Mouse (Mus musculus): ENCODE data around the gene Gimap1. TPM values are rescaled to one million over a fixed set of nuclear protein-coding genes. Genes with fewer than 3 reads are reported as not detected.

Gene Gimap1
- total RNA-seq, 2 experiments from 2014 or later: 3.1 to 3.4 TPM

- intact Hi-C loops (cut with DNase I): no loop called here
These were observed 1.8 kb upstream of the Gimap1 start for GRCm38 (mm10) chr6:48737053-48737452.

GRCm38 (mm10) chr6:48737688-48738087 is 1.2 kb upstream of the Gimap1 start:
- intact Hi-C loops (cut with DNase I): no loop called here
- no peak for DNase-seq (ENCODE audit: extremely low spot score in 1 of 2, low spot score in 2 of 2)

More at GRCm38 (mm10) chr6:48737053-48737452, 1.8 kb upstream of the Gimap1 start:
- no peak for DNase-seq (ENCODE audit: extremely low spot score in 1 of 2, low spot score in 2 of 2)

- no peak for DNase-seq (ENCODE audit: extremely low spot score in 1 of 2, low spot score in 2 of 2)
- intact Hi-C loops (cut with DNase I): loop anchor here (10.0 kb wide), 1 partner anchor 215 kb away; no protein-coding TSS in a partner anchor
These were observed 864 bp downstream of the Gimap1 start for GRCm38 (mm10) chr6:48739780-48740055.

GRCm38 (mm10) chr6:48740501-48741169 is 1.8 kb downstream of the Gimap1 start:
- intact Hi-C loops (cut with DNase I): loop anchor here (10.0 kb wide), 1 partner anchor 214 kb away; no protein-coding TSS in a partner anchor
- no peak for DNase-seq (ENCODE audit: extremely low spot score in 1 of 2, low spot score in 2 of 2)

DNA sequence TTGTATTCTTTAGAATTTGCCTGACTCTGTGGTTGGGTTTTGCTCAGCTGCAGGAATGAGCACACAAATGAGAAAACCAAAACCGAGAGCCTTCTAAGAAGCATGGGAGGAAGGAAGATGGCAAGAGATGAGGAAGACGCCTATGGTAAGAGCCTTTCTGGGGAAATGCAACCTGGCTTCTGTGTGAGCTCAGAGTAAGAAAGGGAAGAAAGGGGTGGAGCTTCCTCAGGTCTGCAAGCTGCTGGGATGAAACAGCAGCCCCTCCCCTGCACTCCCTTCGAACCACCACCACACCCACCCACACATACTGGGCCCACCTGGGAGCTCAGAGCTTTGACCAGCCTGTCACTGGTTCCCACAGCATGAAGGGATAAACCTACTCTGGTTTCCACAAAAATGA is 2.4 kb downstream of the Gimap1 start:
- intact Hi-C loops (cut with DNase I): loop anchor here (10.0 kb wide), 1 partner anchor 214 kb away; no protein-coding TSS in a partner anchor
- no peak for DNase-seq (ENCODE audit: extremely low spot score in 1 of 2, low spot score in 2 of 2)

GRCm38 (mm10) chr6:48741711-48742206 is 2.9 kb downstream of the Gimap1 start:
- no peak for DNase-seq (ENCODE audit: extremely low spot score in 1 of 2, low spot score in 2 of 2)
- intact Hi-C loops (cut with DNase I): loop anchor here (10.0 kb wide), 1 partner anchor 213 kb away; no protein-coding TSS in a partner anchor

- intact Hi-C loops (cut with DNase I): loop anchor here (10.0 kb wide), 1 partner anchor 212 kb away; no protein-coding TSS in a partner anchor
- peak in 1 of 2 experiments; percentile 34 for DNase-seq (ENCODE audit: extremely low spot score in 1 of 2, low spot score in 2 of 2)
These were observed 3.8 kb downstream of the Gimap1 start for GRCm38 (mm10) chr6:48742422-48743351.

GRCm38 (mm10) chr6:48745490-48745889 is 6.6 kb downstream of the Gimap1 start:
- intact Hi-C loops (cut with DNase I): loop anchor here (10.0 kb wide), 1 partner anchor 209 kb away; no protein-coding TSS in a partner anchor

DNA sequence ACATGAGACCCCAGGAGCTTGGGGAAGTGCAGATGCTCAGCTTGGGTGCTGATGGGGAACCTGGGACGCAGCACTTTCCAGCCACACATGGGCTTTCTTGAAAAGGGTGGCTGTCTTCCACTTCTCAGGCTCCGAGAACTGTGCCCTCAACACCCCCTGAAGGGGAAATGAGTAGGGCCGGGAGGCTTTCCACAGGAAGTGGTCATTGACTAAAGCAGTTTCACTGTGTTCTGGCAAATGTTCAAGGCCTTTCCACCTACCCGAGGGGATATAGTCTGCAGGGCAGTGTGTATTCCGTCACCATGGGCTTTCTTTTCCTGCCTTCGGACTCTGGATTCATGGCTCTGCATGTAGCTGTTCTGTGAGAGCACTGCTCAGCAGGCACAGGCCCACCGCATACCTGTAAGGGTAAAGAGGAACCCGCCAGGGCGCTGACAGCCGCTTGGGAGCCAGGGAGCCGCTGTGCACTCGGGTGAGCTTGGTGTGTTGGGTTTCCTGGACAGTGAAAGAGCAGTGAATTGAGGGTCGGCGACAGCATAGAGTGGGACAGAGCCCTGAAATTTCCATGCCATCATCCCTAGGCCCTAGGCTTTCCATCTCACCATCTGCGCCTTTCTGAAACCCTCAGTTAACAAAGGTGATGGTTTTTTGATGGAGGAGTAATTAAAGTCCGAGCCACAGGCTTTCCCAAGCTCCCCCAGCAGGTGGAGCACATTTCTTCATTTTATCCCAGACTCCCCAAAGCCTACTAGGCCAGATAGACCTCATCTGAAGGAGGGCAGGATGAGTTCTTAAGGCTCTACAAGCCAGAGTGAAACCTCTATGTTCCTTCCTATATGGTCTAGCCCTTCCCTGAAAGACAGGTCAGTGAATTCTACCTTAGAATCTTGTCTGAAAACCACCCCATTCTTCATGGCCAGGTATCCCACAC is 7.4 kb downstream of the Gimap1 start, which contains the start of gene Gimap5:
TSS of gene Gimap5 (plus strand) at position 239 of the 931 bp plus-strand sequence.
- intact Hi-C loops (cut with DNase I): loop anchor here (10.0 kb wide), 1 partner anchor 209 kb away; no protein-coding TSS in a partner anchor
- peak in 1 of 2 experiments; percentile 64 for DNase-seq (ENCODE audit: extremely low spot score in 1 of 2, low spot score in 2 of 2)

More at GRCm38 (mm10) chr6:48745490-48745889, 6.6 kb downstream of the Gimap1 start:
- no peak for DNase-seq (ENCODE audit: extremely low spot score in 1 of 2, low spot score in 2 of 2)

- intact Hi-C loops (cut with DNase I): loop anchor here (10.0 kb wide), 1 partner anchor 207 kb away; no protein-coding TSS in a partner anchor
These were observed 8.5 kb downstream of the Gimap1 start for GRCm38 (mm10) chr6:48747091-48747966.

DNA sequence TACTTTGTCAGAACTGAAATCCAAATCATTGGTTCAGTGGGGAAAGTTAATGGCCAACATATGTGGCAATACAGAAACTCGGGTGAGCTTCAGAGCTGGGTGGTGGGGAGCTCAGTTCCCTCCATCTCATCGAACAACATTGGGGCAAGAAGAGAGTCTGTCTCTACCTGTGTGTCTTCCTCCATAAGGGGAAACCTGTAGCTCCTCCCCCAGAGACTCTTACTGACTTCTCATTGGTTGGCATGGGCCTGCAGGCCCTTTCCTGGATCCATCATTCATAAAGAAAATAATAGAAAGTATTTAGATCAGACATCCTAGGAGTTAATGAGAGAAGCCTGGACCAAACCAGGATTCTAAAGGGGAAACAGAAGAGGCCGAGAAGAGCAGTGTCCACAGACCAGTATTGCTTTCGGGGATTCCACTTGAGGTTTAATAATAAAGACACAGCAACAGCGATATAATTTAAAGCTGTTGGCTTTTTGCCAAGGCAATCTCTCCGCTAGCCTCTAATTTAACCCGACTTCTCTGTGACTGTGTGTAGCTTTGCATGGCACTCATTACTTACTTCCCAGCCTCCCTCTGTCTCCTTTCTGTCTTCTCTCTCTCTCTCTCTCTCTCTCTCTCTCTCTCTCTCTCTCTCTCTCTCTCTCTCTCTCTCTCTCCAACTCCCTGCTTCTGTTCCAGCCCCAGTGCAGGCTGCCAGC is 24.9 kb downstream of the Gimap1 start:
- no peak for DNase-seq (ENCODE audit: extremely low spot score in 1 of 2, low spot score in 2 of 2)
- intact Hi-C loops (cut with DNase I): no loop called here

More at GRCm38 (mm10) chr6:48747091-48747966, 8.5 kb downstream of the Gimap1 start:
- DNase-seq (ENCODE audit: extremely low spot score in 1 of 2, low spot score in 2 of 2): no peak

- intact Hi-C loops (cut with DNase I): no loop called here
- no peak for DNase-seq (ENCODE audit: extremely low spot score in 1 of 2, low spot score in 2 of 2)
These were observed 25.6 kb downstream of the Gimap1 start for GRCm38 (mm10) chr6:48764496-48764895.

DNA sequence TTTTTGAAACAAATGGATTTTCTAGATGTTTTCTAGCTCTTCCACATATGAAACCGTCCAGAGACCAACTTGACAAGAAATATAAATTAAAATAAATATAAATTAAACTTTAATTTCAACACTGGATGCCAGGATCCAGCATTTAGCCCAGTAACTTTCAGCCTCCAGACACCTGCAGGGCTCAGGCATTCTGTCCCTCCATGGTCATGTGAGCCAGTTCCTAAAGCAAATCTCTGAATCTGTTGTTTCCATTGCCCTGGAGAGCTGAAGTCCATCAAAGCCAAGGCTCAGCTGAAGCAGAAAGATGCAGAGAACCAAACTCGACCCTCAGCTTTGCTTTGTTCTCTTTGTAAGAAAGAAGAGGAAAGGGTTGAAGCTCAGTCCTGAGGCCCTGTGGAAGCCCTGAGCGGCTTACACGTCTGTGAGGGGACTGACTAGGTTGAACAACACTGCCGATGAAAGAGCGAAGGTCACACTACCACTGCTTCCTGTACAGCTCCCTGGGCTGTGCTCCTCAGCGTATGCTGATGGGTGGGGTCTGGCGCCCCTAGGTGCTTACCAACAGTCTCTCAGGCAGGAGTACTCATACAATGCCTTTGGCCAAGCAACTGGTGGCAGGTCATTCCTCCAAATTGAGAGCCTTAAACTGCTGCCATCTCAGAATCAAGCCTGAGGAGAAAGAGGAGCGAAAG is 29.5 kb downstream of the Gimap1 start:
- intact Hi-C loops (cut with DNase I): no loop called here
- no peak for DNase-seq (ENCODE audit: extremely low spot score in 1 of 2, low spot score in 2 of 2)

GRCm38 (mm10) chr6:48768933-48769332 is 30.1 kb downstream of the Gimap1 start:
- no peak for DNase-seq (ENCODE audit: extremely low spot score in 1 of 2, low spot score in 2 of 2)
- intact Hi-C loops (cut with DNase I): no loop called here

- no peak for DNase-seq (ENCODE audit: extremely low spot score in 1 of 2, low spot score in 2 of 2)
- intact Hi-C loops (cut with DNase I): loop anchor here (5.0 kb wide), 1 partner anchor 593 kb away; no protein-coding TSS in a partner anchor
These were observed 31.8 kb downstream of the Gimap1 start, which contains the start of gene Gimap3 for GRCm38 (mm10) chr6:48770696-48771095. TSS of gene Gimap3 (minus strand) at chr6:48770851.

- intact Hi-C loops (cut with DNase I): loop anchor here (2.0 to 5.0 kb wide), 2 partner anchors 127 to 595 kb away; no protein-coding TSS in a partner anchor
- peak; percentile 54 to 84 for DNase-seq (ENCODE audit: extremely low spot score in 1 of 2, low spot score in 2 of 2)
These were observed 33.2 kb downstream of the Gimap1 start for GRCm38 (mm10) chr6:48772030-48772429.
